Mouse (Mus musculus) forebrain, embryonic 14.5 days (tissue): ENCODE measurements around the gene 3110082I17Rik. TPM values are rescaled to one million over a fixed set of nuclear protein-coding genes. Genes with fewer than 3 reads are reported as not detected.

Source experiments
- ATAC-seq: fragments of 200-750 bp; cut with Nextera tagmentation; 2 replicates; pipeline ENCODE4 v1.8.0; 2017; ENCODE audit warnings: mild to moderate bottlenecking, moderate library complexity
- DNase-seq: peaks from one replicate; pipeline ENCODE4 v3.0.0-alpha.2; 2015; ENCODE audit warnings: low spot score
- H3K27ac ChIP-seq: fragments of 300-500 bp; sonication (generic); 2 replicates; pipeline ENCODE4 v1.5.1; 2014; ENCODE audit warnings: low read depth, mild to moderate bottlenecking, control low read depth, low read length, moderate library complexity
- H3K27me3 ChIP-seq: fragments of 300-500 bp; sonication (generic); replicated peaks from 2 replicates; pipeline ENCODE4 v1.6.1; 2014; ENCODE audit warnings: low read length, control low read depth, mixed read lengths; ENCODE audit not compliant: control insufficient read depth, insufficient read depth
- H3K36me3 ChIP-seq: fragments of 300-500 bp; sonication (generic); 2 replicates; pipeline ENCODE4 v1.6.1; 2014; ENCODE audit warnings: low read length, control low read depth; ENCODE audit not compliant: control insufficient read depth, insufficient read depth
- H3K4me1 ChIP-seq: fragments of 300-500 bp; sonication (generic); 2 replicates; pipeline ENCODE4 v1.6.1; 2014; ENCODE audit warnings: antibody characterized with exemption, low read length, control low read depth; ENCODE audit not compliant: control insufficient read depth, insufficient read depth
- H3K4me2 ChIP-seq: fragments of 300-500 bp; sonication (generic); 2 replicates; pipeline ENCODE4 v1.6.1; 2014; ENCODE audit warnings: mild to moderate bottlenecking, control low read depth, low read length
- H3K4me3 ChIP-seq: fragments of 300-500 bp; sonication (generic); 2 replicates; pipeline ENCODE4 v1.5.1; 2014; ENCODE audit warnings: low read depth, low read length, control low read depth
- H3K9ac ChIP-seq: fragments of 300-500 bp; sonication (generic); 2 replicates; pipeline ENCODE4 v1.6.1; 2014; ENCODE audit warnings: mild to moderate bottlenecking, low read length, control low read depth, moderate library complexity
- H3K9me3 ChIP-seq: fragments of 300-500 bp; sonication (generic); replicated peaks from 2 replicates; pipeline ENCODE4 v1.6.1; 2016; ENCODE audit warnings: low read length, control low read depth, mixed read lengths; ENCODE audit not compliant: control insufficient read depth
- WGBS: fragments of 180-500 bp; shearing (Covaris S2); extraction: QIAGEN DNeasy Blood & Tissue Kit; methylation state at CpG from one replicate; pipeline ENCODE4 v1.1.7; 2014; 5-methylcytosine and 5-hydroxymethylcytosine counted together
- polyA plus RNA-seq: library from polyadenylated mRNA; unstranded; fragments of >200 nt; fragmentation: Nextera tagmentation; extraction: Ambion mirVana; gene quantifications from 2 replicates; pipeline ENCODE4 v1.2.1, GENCODE M21; 2014

Gene 3110082I17Rik
- polyA plus RNA-seq, 1 experiment from 2014 or later = 14.9 TPM

DNA sequence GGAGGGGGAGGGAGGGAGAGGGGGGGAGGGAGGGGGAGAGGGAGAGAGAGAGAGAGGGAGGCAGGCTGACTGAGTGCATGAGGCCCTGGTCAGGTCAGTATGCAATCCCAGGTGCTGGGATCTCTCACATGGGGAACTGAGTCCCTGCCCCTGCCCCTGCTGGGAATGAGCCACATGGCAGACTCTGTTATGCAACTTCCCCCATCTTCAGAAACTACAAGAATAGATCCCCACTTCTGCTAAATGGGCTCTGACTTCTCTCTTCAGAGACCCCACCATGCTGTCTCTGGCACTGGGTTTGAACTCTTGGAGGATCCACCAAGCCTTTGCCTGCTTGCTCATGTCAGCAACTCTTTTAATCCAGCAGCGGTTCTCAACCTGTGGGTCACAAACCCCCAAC, 94.5 kb downstream of the 3110082I17Rik start:
- no peaks in the 10 kb centered on the region for H3K9me3 ChIP-seq
- 88% methylated on average over 1 of the region's 1 CpGs for WGBS
- H3K36me3 ChIP-seq = peaks cover 5% of the 10 kb centered on the region; the same call in 1 of the 2 replicates
- H3K4me1 ChIP-seq = no peaks in the 10 kb centered on the region
- H3K27me3 ChIP-seq = no peaks in the 10 kb centered on the region
- no peak overlapping the region for H3K4me3 ChIP-seq
- ATAC-seq (no peak), DNase-seq (no peak)
- H3K9ac ChIP-seq = no peak overlapping the region
- H3K4me2 ChIP-seq = no peak overlapping the region
- no peak overlapping the region for H3K27ac ChIP-seq

DNA sequence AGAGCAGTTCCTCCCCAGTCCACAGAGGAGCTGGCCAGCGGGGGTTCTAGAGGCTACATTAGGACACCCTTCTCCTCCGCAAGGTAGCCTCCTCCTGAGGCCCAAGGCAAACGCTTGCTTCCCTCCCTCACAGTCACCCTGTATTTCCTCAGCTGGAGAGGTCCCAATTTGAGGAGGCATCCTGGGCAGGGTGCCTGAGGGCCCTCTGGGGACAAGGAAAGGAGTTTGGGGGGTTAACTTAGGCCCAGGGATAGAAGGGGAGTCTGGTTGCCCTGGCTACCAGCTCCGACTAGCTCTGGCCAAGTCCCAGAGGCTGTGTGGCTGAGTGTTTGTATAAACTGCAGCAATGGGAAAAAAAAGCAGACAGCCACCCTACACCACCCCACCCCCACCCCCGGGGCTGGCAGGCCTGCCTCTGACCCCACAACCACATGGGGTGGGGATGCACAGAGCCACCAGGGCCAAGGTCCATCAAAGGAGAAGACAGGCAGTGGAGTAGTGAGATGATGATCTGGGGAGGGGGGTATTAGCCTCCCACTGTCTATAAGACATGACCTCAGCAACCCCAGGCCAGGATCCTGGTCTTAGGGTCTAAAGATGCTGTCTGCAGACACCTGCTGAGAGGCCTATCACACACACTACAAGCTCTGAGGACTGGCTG, 95.3 kb downstream of the 3110082I17Rik start:
- no peak overlapping the region for H3K9ac ChIP-seq
- no peak overlapping the region for H3K4me2 ChIP-seq
- ATAC-seq (no peak), DNase-seq (no peak)
- no peaks in the 10 kb centered on the region for H3K9me3 ChIP-seq
- peaks cover 7% of the 10 kb centered on the region; the same call in 1 of the 2 replicates for H3K36me3 ChIP-seq
- no peaks in the 10 kb centered on the region for H3K27me3 ChIP-seq
- no peak overlapping the region for H3K27ac ChIP-seq
- WGBS = 40% methylated on average over 5 of the region's 5 CpGs
- H3K4me3 ChIP-seq = no peak overlapping the region
- H3K4me1 ChIP-seq = no peaks in the 10 kb centered on the region

DNA sequence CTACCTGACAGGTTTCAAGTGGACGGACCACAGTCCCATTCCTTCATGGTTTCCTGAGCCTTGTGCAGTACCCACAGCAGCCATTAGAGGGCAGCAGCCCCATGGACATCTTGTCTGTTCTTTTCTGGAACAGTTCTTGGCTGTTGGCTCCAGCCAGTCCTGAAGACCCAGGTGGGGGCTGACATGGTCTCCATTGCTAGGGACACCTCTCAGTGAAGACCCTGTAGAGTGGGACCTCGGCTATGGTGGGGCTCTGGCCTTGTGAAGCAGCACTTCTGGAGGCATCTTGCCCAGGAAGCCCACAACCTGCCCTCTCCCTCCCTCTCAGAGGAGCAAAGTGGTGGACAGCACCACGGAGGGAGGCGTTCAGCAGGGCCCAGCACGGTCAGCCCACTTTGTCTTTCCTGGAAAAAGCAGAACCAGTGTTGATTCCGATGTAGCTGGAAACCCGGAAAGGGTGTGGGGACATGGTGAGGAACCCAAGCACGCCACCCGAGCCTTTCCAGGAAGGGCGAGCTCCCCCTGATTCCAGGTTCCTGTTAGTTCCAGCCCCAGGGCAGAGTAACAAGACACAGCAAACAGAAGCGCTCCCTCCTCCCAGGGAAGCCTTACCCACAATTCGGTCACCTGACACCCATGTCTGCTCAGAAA, 95.9 kb downstream of the 3110082I17Rik start:
- ATAC-seq (peak; percentile 65; the same call in 1 of the 2 replicates), DNase-seq (peak; percentile 88)
- Histone ChIP-seq H3K4me2 (no peak overlapping the region), H3K27me3 (no peaks in the 10 kb centered on the region), H3K27ac (no peak overlapping the region), H3K36me3 (peaks cover 8% of the 10 kb centered on the region; the same call in 1 of the 2 replicates), H3K4me3 (no peak overlapping the region), H3K9ac (no peak overlapping the region), H3K9me3 (no peaks in the 10 kb centered on the region), H3K4me1 (no peaks in the 10 kb centered on the region)
- WGBS = 41% methylated on average over 12 of the region's 12 CpGs

DNA sequence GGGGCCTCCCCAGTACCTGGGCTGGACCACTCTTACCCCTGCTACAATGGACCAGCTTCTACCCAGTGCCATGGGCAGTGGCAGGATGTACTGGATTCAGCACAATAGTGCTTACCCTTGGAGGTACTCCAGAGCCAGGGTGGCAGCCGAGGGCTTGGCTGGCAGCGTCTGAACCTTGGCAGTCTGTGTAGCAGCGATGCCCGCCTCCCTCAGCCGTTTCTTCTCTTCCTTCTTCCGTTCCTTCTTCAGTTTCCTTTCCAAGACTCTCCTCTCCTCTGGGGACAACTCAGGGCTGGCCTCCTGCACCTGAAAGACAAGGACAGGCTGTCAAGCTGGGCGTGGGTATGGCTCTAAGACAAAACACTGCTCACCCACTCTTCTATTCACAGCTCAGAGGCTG, 96.5 kb downstream of the 3110082I17Rik start:
- Histone ChIP-seq H3K9me3 (no peaks in the 10 kb centered on the region), H3K4me3 (no peak overlapping the region), H3K36me3 (peaks cover 8% of the 10 kb centered on the region; the same call in 1 of the 2 replicates), H3K27ac (no peak overlapping the region), H3K4me2 (no peak overlapping the region), H3K9ac (no peak overlapping the region), H3K27me3 (no peaks in the 10 kb centered on the region), H3K4me1 (no peaks in the 10 kb centered on the region)
- WGBS = 70% methylated on average over 7 of the region's 7 CpGs
- ATAC-seq (no peak), DNase-seq (no peak)

DNA sequence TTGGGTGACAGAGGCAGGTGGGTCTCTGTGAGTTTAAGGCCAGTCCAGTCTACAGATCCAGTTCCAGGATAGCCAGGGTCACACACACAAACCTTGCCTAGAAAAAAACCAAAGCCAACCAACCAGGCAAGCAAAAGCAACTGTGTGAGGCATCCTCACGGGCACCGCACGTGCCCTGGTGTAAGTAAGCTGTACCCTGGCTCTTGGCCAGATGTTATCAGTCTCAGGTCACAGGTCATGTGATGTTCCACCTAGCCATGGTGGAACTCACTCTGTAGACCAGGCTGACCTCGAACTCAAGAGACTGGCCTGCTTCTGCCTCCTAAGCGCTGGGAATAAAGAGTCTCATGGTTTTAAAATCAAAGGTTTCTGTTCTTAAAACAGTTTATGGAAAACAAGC, 101.1 kb downstream of the 3110082I17Rik start:
- 98% methylated on average over 5 of the region's 5 CpGs for WGBS

DNA sequence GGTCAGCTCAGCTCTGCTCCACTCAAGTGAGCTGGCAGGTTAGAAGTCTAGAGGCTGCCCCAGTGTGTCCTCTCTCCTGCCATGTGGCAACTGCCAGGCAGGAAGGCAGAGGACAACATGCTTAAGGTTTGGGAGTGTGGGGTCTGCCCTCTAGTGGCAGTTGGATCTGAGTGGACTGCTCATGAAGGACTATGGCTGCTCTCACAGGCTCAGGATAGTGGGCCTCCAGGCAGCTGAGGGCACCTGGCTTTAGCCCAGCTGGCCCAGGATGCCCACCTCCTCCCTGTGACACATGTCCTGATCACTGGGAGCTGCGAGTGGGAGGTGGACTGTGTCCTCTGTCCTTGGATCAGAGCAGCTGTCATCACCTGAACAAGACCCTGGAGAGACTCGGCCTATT, 101.7 kb downstream of the 3110082I17Rik start:
- ATAC-seq (peak; percentile 42; the same call in 1 of the 2 replicates), DNase-seq (no peak)
- no peaks in the 10 kb centered on the region for H3K9me3 ChIP-seq
- 82% methylated on average over 2 of the region's 2 CpGs for WGBS
- H3K4me1 ChIP-seq = no peaks in the 10 kb centered on the region
- no peak overlapping the region for H3K4me2 ChIP-seq
- H3K27ac ChIP-seq = no peak overlapping the region
- no peak overlapping the region for H3K9ac ChIP-seq
- peaks cover 12% of the 10 kb centered on the region; the same call in 1 of the 2 replicates for H3K36me3 ChIP-seq
- no peak overlapping the region for H3K4me3 ChIP-seq
- H3K27me3 ChIP-seq = no peaks in the 10 kb centered on the region

More for the DNA sequence above, 101.1 kb downstream of the 3110082I17Rik start:
- Histone ChIP-seq H3K27ac (no peak overlapping the region), H3K27me3 (no peaks in the 10 kb centered on the region), H3K36me3 (peaks cover 12% of the 10 kb centered on the region; the same call in 1 of the 2 replicates), H3K4me1 (no peaks in the 10 kb centered on the region), H3K9ac (no peak overlapping the region), H3K9me3 (no peaks in the 10 kb centered on the region), H3K4me2 (no peak overlapping the region), H3K4me3 (no peak overlapping the region)
- DNase-seq = no peak
- ATAC-seq = no peak

DNA sequence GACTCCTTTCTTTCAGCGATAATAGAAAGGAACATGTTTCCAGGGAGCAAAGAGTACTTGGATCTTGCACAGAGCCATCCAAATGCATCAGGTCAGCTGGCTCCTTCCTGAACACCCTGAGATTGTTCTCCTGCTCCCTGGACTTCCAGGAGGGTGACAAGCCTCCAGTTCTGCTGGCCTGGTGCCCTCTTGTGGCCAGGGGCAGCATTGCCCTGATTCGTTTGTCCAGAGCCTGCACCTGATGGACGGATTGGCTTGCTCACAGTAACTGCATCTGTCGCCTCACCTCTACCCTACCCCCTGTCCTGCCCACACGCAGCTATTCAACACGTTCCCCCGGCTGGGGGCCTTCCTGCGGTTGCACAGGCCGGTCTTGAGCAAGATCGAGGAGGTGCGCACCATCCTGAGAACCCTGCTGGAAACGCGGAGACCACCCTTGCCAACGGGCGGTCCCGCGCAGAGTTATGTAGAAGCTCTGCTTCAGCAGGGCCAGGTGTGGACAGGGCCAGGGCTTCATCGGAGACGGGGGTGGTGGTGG, 105.0 kb downstream of the 3110082I17Rik start:
- H3K9ac ChIP-seq = no peak overlapping the region
- WGBS = 37% methylated on average over 19 of the region's 19 CpGs
- ATAC-seq (peak; percentile 30; the same call in 1 of the 2 replicates), DNase-seq (peak; percentile 64)
- no peak overlapping the region for H3K4me3 ChIP-seq
- no peaks in the 10 kb centered on the region for H3K27me3 ChIP-seq
- H3K27ac ChIP-seq = no peak overlapping the region
- H3K36me3 ChIP-seq = 0 out of 2 replicates have a peak, but pooled peaks cover 7% of the 10 kb centered on the region
- H3K4me2 ChIP-seq = no peak overlapping the region
- no peaks in the 10 kb centered on the region for H3K9me3 ChIP-seq
- H3K4me1 ChIP-seq = no peaks in the 10 kb centered on the region

DNA sequence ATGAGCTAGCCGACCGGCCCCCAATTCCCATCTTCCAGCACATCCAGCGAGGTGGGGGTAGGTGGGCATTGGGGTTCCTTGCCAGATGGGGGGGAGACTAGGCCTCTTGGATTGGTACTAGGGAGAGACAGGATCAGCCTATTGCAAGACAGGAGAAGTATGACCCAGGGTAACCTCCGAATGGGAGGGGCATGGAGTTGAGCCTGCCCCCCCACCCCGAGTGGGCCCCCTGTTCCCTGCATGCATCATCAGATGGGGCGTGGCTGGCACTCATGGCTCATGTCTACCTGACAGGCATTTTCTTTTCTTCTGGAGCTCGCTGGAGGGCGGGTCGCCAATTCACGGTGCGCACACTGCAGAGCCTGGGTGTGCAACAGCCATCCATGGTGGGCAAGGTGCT, 106.4 kb downstream of the 3110082I17Rik start:
- ATAC-seq (no peak), DNase-seq (no peak)
- Histone ChIP-seq H3K4me1 (no peaks in the 10 kb centered on the region), H3K4me2 (no peak overlapping the region), H3K27ac (no peak overlapping the region), H3K9me3 (no peaks in the 10 kb centered on the region), H3K27me3 (no peaks in the 10 kb centered on the region), H3K4me3 (no peak overlapping the region), H3K36me3 (0 out of 2 replicates have a peak, but pooled peaks cover 4% of the 10 kb centered on the region), H3K9ac (no peak overlapping the region)
- WGBS = 81% methylated on average over 11 of the region's 11 CpGs

DNA sequence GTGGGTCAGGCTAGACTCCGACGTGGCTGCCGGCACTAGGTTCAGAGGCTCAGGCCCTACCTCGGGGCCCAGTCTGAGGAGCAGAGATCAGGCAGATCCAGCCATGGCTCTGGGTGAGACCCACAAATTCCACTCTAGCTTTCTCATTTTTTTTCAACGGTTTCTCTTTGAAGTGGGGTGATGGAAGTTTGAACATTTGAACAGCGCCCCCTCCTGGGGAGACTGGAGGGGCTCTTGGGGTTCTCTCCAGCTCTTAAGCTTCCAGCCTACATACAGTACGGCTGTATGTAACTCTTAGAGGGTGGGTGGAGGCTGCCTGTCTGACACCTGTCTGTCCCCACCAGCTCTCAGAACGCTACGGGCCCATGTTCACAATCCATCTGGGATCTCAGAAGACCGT, 106.8 kb downstream of the 3110082I17Rik start:
- no peaks in the 10 kb centered on the region for H3K4me1 ChIP-seq
- no peak overlapping the region for H3K4me2 ChIP-seq
- 0 out of 2 replicates have a peak, but pooled peaks cover under 1% of the 10 kb centered on the region for H3K36me3 ChIP-seq
- H3K4me3 ChIP-seq = no peak overlapping the region
- no peak overlapping the region for H3K27ac ChIP-seq
- H3K9ac ChIP-seq = no peak overlapping the region
- no peaks in the 10 kb centered on the region for H3K9me3 ChIP-seq
- WGBS = 63% methylated on average over 10 of the region's 10 CpGs
- no peaks in the 10 kb centered on the region for H3K27me3 ChIP-seq
- ATAC-seq (no peak), DNase-seq (no peak)
